Mouse (Mus musculus): ENCODE data around the gene Arfgef3.

- TF ChIP-seq POLR2A (IDR thresholded peaks at IDR 0.05; ENCODE audit: low read depth, low read length) (no peak), CTCF (IDR thresholded peaks at IDR 0.05; ENCODE audit: borderline replicate concordance, insufficient read depth, low read length) (no peak)
These were observed 33.9 kb downstream of the Arfgef3 start for GRCm38 (mm10) chr10:18709836-18710235.
